Mouse (Mus musculus) monocyte, adult 5-6 weeks (primary cell): ENCODE measurements around the gene Slc35g2. TPM values are rescaled to one million over a fixed set of nuclear protein-coding genes. Genes with fewer than 3 reads are reported as not detected.
A peak's percentile ranks its signal among the peaks of the same experiment; 100 is the strongest.

ENCODE experiments used
- ATAC-seq: fragments of 153-309, 156-312 bp; replicated peaks from 2 replicates; pipeline ENCODE4 v1.8.0; 2017; ENCODE audit warnings: mild to moderate bottlenecking; ENCODE audit not compliant: low TSS enrichment, insufficient number of reproducible peaks, severe bottlenecking, poor library complexity, low FRiP score
- total RNA-seq: library from RNA; stranded (forward); fragments of 200-1000, 200-491, 200-594 nt; gene quantifications from 3 replicates; pipeline ENCODE4 v1.2.3, GENCODE M21; 2017

The Slc35g2 gene
- total RNA-seq, 1 experiment from 2014 or later = not detected

- ATAC-seq = no peak
Observed at GRCm38 (mm10) chr9:100569798-100570625, 878 bp downstream of the Slc35g2 start.

- ATAC-seq = no peak
Observed at GRCm38 (mm10) chr9:100560251-100560890, 10.5 kb downstream of the Slc35g2 start.

- no peak for ATAC-seq
Observed at GRCm38 (mm10) chr9:100558991-100559390, 11.9 kb downstream of the Slc35g2 start.

GRCm38 (mm10) chr9:100558023-100558573 is 12.8 kb downstream of the Slc35g2 start:
- ATAC-seq = no peak

- no peak for ATAC-seq
Observed at GRCm38 (mm10) chr9:100555686-100556085, 15.2 kb downstream of the Slc35g2 start.

GRCm38 (mm10) chr9:100548313-100548712 is 22.6 kb downstream of the Slc35g2 start:
- no peak for ATAC-seq

- no peak for ATAC-seq
Observed at GRCm38 (mm10) chr9:100546594-100546910, 24.3 kb downstream of the Slc35g2 start.

- ATAC-seq = peak; percentile 96
Observed at GRCm38 (mm10) chr9:100545715-100546593, 24.9 kb downstream of the Slc35g2 start, which contains the start of gene Nck1. Gene Nck1 (minus strand): TSS chr9:100546134.

- ATAC-seq = peak; percentile 26
Observed at GRCm38 (mm10) chr9:100544948-100545714, 25.8 kb downstream of the Slc35g2 start.

GRCm38 (mm10) chr9:100535618-100536262 is 35.1 kb downstream of the Slc35g2 start:
- no peak for ATAC-seq

- ATAC-seq = no peak
Observed at GRCm38 (mm10) chr9:100534686-100535085, 36.2 kb downstream of the Slc35g2 start.

- no peak for ATAC-seq
Observed at GRCm38 (mm10) chr9:100532847-100533505, 37.9 kb downstream of the Slc35g2 start.

- ATAC-seq = no peak
Observed at GRCm38 (mm10) chr9:100531296-100531695, 39.6 kb downstream of the Slc35g2 start.

GRCm38 (mm10) chr9:100525225-100525624 is 45.7 kb downstream of the Slc35g2 start:
- ATAC-seq = no peak

- ATAC-seq = no peak
Observed at GRCm38 (mm10) chr9:100522029-100522428, 48.9 kb downstream of the Slc35g2 start.

GRCm38 (mm10) chr9:100520586-100520985 is 50.3 kb downstream of the Slc35g2 start:
- no peak for ATAC-seq

GRCm38 (mm10) chr9:100520012-100520411 is 50.9 kb downstream of the Slc35g2 start:
- no peak for ATAC-seq
